Mouse (Mus musculus) heart, adult 2 months (tissue): Measurements from ENCODE around the gene Tnfaip2. TPM values are rescaled to one million over a fixed set of nuclear protein-coding genes. Genes with fewer than 3 reads are reported as not detected.

Experiments
- DNase-seq, 2 experiments: peaks; one replicate each; pipeline ENCODE4 v3.0.0; 2021
- H3K27ac ChIP-seq: fragments of 200-600 bp; 2 replicates; pipeline ENCODE4 v1.8.1; 2022
- H3K27me3 ChIP-seq: fragments of 200-500 bp; 2 replicates; pipeline ENCODE4 v1.6.1; 2012; ENCODE audit warnings: mild to moderate bottlenecking, low read length, inconsistent platforms, mixed read lengths; ENCODE audit not compliant: control insufficient read depth, insufficient read depth
- H3K36me3 ChIP-seq: fragments of 200-500 bp; 2 replicates; pipeline ENCODE4 v1.6.1; 2012; ENCODE audit warnings: low read length, inconsistent platforms; ENCODE audit not compliant: control insufficient read depth, insufficient read depth
- H3K4me1 ChIP-seq: fragments of 200-500 bp; 2 replicates; pipeline ENCODE4 v1.6.1; 2011; ENCODE audit warnings: low read length; ENCODE audit not compliant: control insufficient read depth, insufficient read depth
- H3K4me3 ChIP-seq: fragments of 200-600 bp; 2 replicates; pipeline ENCODE4 v1.8.1; 2022
- H3K79me2 ChIP-seq: fragments of 200-500 bp; replicated peaks from 2 replicates; pipeline ENCODE4 v1.6.1; 2012; ENCODE audit warnings: mild to moderate bottlenecking, inconsistent platforms, low read length, moderate library complexity, mixed read lengths; ENCODE audit not compliant: control insufficient read depth, insufficient read depth
- H3K9ac ChIP-seq: fragments of 200-500 bp; 2 replicates; pipeline ENCODE4 v1.6.1; 2012; ENCODE audit warnings: low read depth, mild to moderate bottlenecking, control low read depth, inconsistent platforms, low read length, mixed read lengths
- CTCF ChIP-seq: fragments of 200-600 bp; IDR thresholded peaks from 2 replicates; pipeline ENCODE4 v1.8.1; 2022; ENCODE audit warnings: antibody characterized with exemption, mild to moderate bottlenecking, moderate library complexity
- EP300 ChIP-seq: fragments of 200-500 bp; IDR thresholded peaks from 2 replicates; pipeline ENCODE4 v1.6.1; 2011; ENCODE audit warnings: low read depth, low read length, control low read depth; ENCODE audit not compliant: insufficient read depth
- POLR2A ChIP-seq: fragments of 200-500 bp; IDR thresholded peaks from 2 replicates; pipeline ENCODE4 v1.6.1; 2011; ENCODE audit warnings: mild to moderate bottlenecking, low read depth, low read length, control low read depth; ENCODE audit not compliant: insufficient read depth
- WGBS: fragments of 180-500 bp; shearing (Covaris S2); methylation state at CpG from one replicate; pipeline ENCODE4 v1.1.7; 2018; 5-methylcytosine and 5-hydroxymethylcytosine counted together
- intact Hi-C: fragments of 180-260 bp; cut with DNase I; formaldehyde crosslinking; loops from one replicate; pipeline ENCODE4 v1.15.1; 2025
- polyA plus RNA-seq: library from polyadenylated mRNA; depleted of rRNA; stranded (reverse); fragments of >200 nt; gene quantifications from 2 replicates; pipeline ENCODE4 v1.2.3, GENCODE M21; 2012
- total RNA-seq, 2 experiments: library from RNA; stranded (reverse); gene quantifications; 2 replicates each; pipeline ENCODE4 v1.2.3; 2021

Gene Tnfaip2
- total and polyA plus RNA-seq, 3 experiments: 40.2 to 52.1 (median 40.9) TPM

DNA sequence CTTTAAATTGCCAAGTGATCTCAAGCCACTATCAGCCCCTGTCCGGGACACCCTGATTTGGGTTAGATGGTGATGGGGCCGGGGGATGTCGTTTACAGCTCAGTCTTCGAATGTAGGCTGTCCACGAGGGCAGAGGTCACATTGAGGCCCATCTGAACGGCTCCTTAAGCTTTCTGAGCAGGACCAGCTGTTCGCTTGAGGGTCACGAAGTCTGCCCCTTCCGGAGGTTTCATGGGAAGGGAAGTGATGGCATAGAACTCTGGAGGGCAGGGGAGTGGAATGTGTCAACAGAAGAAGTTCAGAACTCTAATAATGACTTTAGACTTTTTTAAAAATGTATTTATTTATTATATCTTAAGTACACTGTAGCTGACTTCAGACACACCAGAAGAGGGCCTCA is 17.7 kb upstream of the Tnfaip2 start:
- WGBS: 64% methylated on average over 9 of the region's 9 CpGs
- intact Hi-C loops: no loop called here
- H3K36me3 ChIP-seq: no peaks in the 10 kb centered on the region
- H3K9ac ChIP-seq: no peak overlapping the region
- DNase-seq: no peak
- no peak overlapping the region for H3K4me3 ChIP-seq
- no peak for TF ChIP-seq CTCF
- no peak for TF ChIP-seq POLR2A
- TF ChIP-seq EP300: no peak
- H3K27ac ChIP-seq: no peak overlapping the region
- H3K79me2 ChIP-seq: no peaks in the 10 kb centered on the region
- no peaks in the 10 kb centered on the region for H3K27me3 ChIP-seq
- peaks cover 3% of the 10 kb centered on the region; the same call in 1 of the 2 replicates for H3K4me1 ChIP-seq

DNA sequence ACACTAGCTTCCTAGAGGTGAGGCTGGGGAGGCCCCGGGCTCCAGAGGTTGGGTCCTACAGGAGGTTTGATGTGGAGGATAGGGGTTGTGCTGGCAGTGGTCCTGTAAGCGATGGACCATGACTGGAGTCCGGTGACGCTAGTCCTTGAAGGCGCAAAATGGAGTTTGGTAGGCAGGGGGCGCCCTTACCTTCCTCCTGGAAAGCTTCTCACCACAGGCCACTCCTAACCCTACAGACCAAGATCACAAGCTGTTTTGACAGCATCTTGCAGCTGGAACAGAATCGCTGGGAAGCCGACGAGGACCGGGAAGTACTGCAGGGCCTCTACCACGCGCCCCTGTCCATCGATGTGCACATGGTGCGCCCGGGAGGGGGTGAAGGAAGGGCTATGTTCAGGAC is 17.0 kb upstream of the Tnfaip2 start:
- Histone ChIP-seq H3K4me1 (peaks cover 7% of the 10 kb centered on the region), H3K4me3 (no peak overlapping the region), H3K27ac (no peak overlapping the region), H3K27me3 (no peaks in the 10 kb centered on the region), H3K79me2 (no peaks in the 10 kb centered on the region), H3K36me3 (no peaks in the 10 kb centered on the region), H3K9ac (no peak overlapping the region)
- WGBS: 3% methylated on average over 15 of the region's 15 CpGs
- intact Hi-C loops: loop anchor here (1.0 kb wide), 2 partner anchors 44 to 80 kb away; no protein-coding TSS in a partner anchor
- TF ChIP-seq EP300 (peak; percentile 81), CTCF (peak; percentile 87), POLR2A (no peak)
- peak; percentile 84 to 91 for DNase-seq

DNA sequence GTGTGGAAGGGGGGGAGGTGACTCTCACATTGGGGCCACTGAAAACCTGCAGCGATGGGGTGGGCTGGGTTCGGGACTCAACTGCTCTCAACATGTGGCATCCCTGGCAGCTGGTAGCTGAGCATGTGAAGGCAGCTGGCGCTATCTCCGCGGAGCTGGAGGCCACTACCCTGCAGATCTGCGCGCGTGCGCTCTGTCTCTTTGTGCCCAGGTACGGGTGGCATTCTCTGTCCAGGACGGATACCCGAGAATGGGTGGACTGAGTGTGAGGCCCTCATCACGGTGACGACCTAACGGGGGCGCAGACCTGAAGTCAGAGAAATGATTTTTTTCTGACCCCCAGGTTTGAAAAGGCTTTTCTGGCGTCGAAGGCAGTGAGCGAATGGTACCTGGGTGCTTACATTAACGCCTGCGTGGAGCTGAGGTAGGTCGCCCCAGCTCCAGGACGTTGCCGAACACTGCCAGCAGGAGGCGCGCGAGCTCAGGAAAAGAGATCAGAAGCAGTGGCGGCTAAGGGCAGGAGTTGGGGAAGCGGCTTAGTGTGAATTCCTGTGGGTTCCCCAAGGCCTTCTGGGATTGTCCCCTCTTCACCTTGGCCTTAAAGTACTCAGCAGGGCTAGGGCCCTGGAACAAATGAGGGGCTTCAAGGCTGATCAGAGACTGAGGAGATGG is 16.3 kb upstream of the Tnfaip2 start:
- DNase-seq: peak; percentile 88 to 97
- Histone ChIP-seq H3K4me1 (peaks cover 10% of the 10 kb centered on the region), H3K9ac (no peak overlapping the region), H3K36me3 (no peaks in the 10 kb centered on the region), H3K27me3 (no peaks in the 10 kb centered on the region), H3K27ac (no peak overlapping the region), H3K4me3 (no peak overlapping the region), H3K79me2 (no peaks in the 10 kb centered on the region)
- WGBS: 17% methylated on average over 29 of the region's 29 CpGs
- TF ChIP-seq CTCF: peak; percentile 96
- peak; percentile 85 for TF ChIP-seq EP300
- no peak for TF ChIP-seq POLR2A
- intact Hi-C loops: loop anchor here (1.0 kb wide), 3 partner anchors 33 to 79 kb away; no protein-coding TSS in a partner anchor

DNA sequence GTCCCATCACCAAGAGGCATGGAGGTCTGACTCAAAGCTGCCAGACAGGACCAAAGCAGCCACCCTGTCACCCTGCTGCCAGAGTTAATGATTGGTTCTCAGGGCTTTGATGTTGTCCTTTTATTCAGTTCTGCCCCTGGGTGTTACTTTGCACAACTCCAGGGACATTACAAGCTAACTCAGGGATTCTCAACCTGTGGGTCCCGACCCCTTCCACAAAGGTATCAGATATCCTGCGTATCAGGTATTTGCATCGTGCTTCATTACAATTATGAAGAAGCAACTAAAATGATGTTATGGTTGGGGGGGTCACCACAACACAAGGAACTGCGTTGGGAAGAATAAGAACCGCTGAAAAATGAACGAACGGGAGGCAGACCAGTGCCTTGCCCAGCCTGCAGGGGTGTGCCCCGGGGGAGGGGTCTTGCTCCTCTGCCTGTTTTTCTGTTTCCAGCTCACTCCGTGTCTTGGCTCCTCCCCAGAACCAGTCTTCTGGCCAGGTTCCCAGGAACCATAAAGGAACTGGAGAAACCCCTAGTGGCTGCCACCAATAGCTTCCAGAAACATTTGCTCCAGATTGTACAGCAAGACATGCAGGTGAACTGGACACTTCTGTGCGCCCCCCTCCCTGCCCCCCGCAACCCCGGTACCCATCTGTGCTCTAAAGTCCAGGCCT is 14.7 kb upstream of the Tnfaip2 start:
- no peaks in the 10 kb centered on the region for H3K36me3 ChIP-seq
- no peak overlapping the region for H3K9ac ChIP-seq
- H3K4me1 ChIP-seq: peaks cover 14% of the 10 kb centered on the region
- no peaks in the 10 kb centered on the region for H3K79me2 ChIP-seq
- H3K27ac ChIP-seq: no peak overlapping the region
- intact Hi-C loops: loop anchor here (2.0 kb wide), 1 partner anchor 15 kb away; the partner anchor contains the start of gene Tnfaip2
- H3K4me3 ChIP-seq: no peak overlapping the region
- no peak for DNase-seq
- WGBS: 63% methylated on average over 12 of the region's 12 CpGs
- no peaks in the 10 kb centered on the region for H3K27me3 ChIP-seq
- TF ChIP-seq CTCF (no peak), EP300 (no peak), POLR2A (no peak)

DNA sequence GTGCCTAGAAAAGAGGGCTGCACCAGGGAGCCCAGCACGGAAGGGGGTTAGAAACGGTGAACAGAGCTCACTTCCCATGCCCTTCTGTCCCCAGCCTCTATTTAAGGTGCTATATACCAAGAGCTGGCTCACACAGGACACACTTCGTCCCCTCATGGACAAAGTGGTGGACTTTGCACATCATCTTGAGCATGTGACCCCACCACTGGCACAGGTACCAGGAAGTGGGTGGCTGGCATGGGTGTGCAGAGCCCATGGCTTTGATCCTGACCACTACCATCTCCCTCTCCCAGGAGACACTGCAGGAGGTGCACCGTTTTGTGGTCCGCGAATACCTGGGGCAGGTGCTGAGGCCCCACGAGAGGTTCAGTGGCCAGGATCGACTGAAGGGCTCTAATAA is 13.9 kb upstream of the Tnfaip2 start:
- intact Hi-C loops: loop anchor here (2.0 kb wide), 1 partner anchor 14 kb away; the partner anchor contains the start of gene Tnfaip2
- Histone ChIP-seq H3K4me3 (no peak overlapping the region), H3K27me3 (no peaks in the 10 kb centered on the region)

More for the DNA sequence above, 13.9 kb upstream of the Tnfaip2 start:
- Histone ChIP-seq H3K36me3 (no peaks in the 10 kb centered on the region), H3K9ac (no peak overlapping the region), H3K27ac (no peak overlapping the region), H3K4me1 (peaks cover 17% of the 10 kb centered on the region), H3K79me2 (no peaks in the 10 kb centered on the region)
- DNase-seq: no peak
- 48% methylated on average over 8 of the region's 8 CpGs for WGBS
- TF ChIP-seq CTCF (no peak), EP300 (no peak), POLR2A (no peak)
